Mouse (Mus musculus): ENCODE data around the gene Gng7. TPM values are rescaled to one million over a fixed set of nuclear protein-coding genes. Genes with fewer than 3 reads are reported as not detected.

The Gng7 gene
- polyA plus RNA-seq, 1 experiment from 2014 or later: 25.6 TPM

DNA sequence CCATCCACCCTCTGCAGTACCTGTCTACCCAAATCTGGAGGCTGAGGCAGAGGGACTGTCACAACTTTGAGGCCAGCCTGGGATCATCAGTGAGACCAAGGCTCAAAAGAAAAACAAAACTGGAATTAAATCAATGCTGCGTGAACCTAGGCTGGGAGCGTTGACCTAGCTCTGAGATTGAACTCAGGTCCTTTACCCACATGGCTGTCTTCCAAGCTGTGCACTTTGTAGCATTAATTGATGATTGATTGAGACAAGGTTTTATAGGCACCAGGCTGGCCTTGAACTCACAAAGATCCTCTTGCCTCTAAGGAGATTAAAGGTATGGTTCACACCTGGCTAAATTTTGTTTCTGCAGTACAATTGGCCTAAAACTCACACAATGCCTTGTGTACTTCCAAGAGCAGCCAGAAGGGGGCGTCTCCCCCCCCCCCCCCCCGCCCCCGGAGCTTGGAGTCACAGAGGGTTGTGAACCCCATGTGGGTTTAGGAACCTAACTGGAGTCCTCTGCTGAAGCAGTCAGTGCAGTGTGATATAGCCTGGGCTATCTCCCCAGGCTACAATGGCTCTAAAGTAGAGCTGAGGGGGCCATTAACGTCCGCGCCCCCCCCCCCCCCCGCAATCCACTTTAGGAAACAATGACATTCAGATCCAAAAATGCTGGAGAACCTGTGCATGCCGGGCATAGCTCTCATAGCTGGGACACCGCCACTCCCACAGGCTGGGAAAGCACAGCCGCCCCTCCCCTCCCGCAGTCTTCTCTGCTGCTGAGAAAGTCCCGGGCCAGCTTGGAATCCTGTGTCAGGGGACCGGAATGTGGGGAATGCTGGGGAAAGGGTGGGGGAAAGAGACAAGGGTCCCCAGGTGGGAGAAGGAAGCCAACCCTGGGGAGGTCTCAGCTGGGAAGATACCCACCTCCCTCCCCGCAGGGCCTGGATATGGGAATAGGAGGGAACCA lies 53.9 kb downstream of the Gng7 start:
- WGBS: 17% methylated on average over 12 of the region's 16 CpGs
- Histone ChIP-seq H3K36me3 (ENCODE audit: control insufficient read depth, insufficient read depth, low read length) (no peaks in the 10 kb centered on the region), H3K27ac (ENCODE audit: low read length) (no peak overlapping the region), H3K4me2 (ENCODE audit: low read length) (no peak overlapping the region), H3K9ac (ENCODE audit: low read depth, low read length) (no peak overlapping the region), H3K27me3 (ENCODE audit: control insufficient read depth, insufficient read depth, low read depth, low read length) (no peaks in the 10 kb centered on the region), H3K4me3 (ENCODE audit: low read depth, low read length) (no peak overlapping the region), H3K4me1 (ENCODE audit: control insufficient read depth, insufficient read depth, low read length) (no peaks in the 10 kb centered on the region), H3K9me3 (replicated peaks; ENCODE audit: control insufficient read depth, low read length, poor library complexity, severe bottlenecking) (no peaks in the 10 kb centered on the region)
- no peak for ATAC-seq

DNA sequence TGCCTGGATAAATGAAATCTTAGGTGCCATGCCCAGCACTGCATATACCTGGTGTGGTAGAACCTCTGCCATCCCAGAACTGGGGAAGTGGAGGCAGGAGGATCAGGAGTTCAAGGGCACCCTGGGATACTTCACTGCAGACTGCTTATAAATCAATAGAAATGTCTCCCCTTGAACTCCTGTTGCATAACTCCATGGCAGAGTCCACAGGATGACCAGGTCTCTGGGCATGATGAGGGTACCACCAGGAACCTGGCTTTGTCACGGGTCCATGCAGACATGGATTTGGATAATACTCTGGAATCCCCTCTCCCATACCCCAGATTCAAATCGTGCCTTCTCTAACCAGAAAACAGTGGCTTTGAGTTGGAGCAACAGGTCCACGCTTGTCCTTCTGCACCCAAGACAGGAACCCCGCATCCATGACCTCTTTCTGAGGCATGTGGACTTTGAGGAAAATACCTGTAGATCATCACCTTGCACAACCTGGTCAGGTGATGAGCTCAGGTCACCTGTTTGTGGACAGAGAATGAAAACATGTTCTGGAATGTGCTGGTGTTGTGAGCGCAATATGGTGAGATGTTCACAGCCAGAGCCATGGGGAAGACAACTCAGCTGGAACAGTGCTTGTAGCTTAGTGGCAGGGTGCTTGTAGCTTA lies 55.6 kb downstream of the Gng7 start:
- no peaks in the 10 kb centered on the region for H3K27me3 ChIP-seq (ENCODE audit: control insufficient read depth, insufficient read depth, low read depth, low read length)
- H3K4me3 ChIP-seq (ENCODE audit: low read depth, low read length): no peak overlapping the region
- WGBS: 88% methylated on average over 5 of the region's 5 CpGs
- H3K4me2 ChIP-seq (ENCODE audit: low read length): no peak overlapping the region
- H3K36me3 ChIP-seq (ENCODE audit: control insufficient read depth, insufficient read depth, low read length): no peaks in the 10 kb centered on the region
- no peak for ATAC-seq
- no peak overlapping the region for H3K9ac ChIP-seq (ENCODE audit: low read depth, low read length)
- H3K27ac ChIP-seq (ENCODE audit: low read length): no peak overlapping the region
- H3K4me1 ChIP-seq (ENCODE audit: control insufficient read depth, insufficient read depth, low read length): no peaks in the 10 kb centered on the region; the same call in 1 of the 2 replicates
- no peaks in the 10 kb centered on the region for H3K9me3 ChIP-seq (replicated peaks; ENCODE audit: control insufficient read depth, low read length, poor library complexity, severe bottlenecking)

DNA sequence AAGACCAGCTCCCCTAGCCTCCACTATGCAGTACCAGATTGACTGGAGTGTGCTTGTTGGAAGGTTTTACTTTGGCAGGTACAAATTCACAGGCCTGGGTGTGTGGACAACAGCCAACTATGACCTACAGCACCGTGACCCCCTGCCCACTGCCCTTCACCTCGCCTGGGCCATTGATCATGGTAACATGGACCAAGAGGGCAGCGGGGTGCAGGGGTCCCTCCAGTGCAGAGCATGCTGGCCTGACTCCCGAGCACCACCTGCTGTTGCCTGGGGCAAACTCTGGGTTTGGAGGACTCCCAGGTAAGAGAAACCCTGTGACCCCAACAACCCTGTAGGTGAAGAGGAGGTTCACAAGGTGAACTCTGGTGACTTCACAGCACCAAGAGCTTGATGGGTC lies 57.0 kb downstream of the Gng7 start:
- no peak for ATAC-seq
- Histone ChIP-seq H3K9me3 (replicated peaks; ENCODE audit: control insufficient read depth, low read length, poor library complexity, severe bottlenecking) (no peaks in the 10 kb centered on the region), H3K4me1 (ENCODE audit: control insufficient read depth, insufficient read depth, low read length) (no peaks in the 10 kb centered on the region; the same call in 1 of the 2 replicates), H3K27me3 (ENCODE audit: control insufficient read depth, insufficient read depth, low read depth, low read length) (no peaks in the 10 kb centered on the region), H3K9ac (ENCODE audit: low read depth, low read length) (no peak overlapping the region), H3K4me2 (ENCODE audit: low read length) (no peak overlapping the region), H3K27ac (ENCODE audit: low read length) (no peak overlapping the region), H3K4me3 (ENCODE audit: low read depth, low read length) (no peak overlapping the region), H3K36me3 (ENCODE audit: control insufficient read depth, insufficient read depth, low read length) (no peaks in the 10 kb centered on the region)
- WGBS: 67% methylated on average over 4 of the region's 4 CpGs

DNA sequence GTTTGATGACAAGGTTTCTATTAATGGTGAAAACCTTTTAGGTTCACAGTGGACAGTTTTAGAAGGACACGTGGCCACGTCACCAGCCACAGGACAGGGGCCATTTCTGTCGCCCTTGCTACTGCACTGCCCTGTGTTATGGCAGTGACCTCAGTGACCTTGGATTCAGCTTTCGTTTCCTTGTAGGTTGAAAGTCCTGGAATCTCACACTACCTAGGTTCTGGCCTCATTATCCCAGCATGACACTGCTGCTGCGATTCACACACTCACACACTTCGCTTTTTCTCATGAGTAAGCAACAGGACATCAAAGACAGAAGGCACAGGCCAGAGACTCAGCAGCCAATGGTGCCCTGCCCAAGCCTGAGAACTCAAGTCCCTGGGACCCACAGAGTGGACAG lies 57.8 kb downstream of the Gng7 start:
- Histone ChIP-seq H3K9ac (ENCODE audit: low read depth, low read length) (no peak overlapping the region), H3K27me3 (ENCODE audit: control insufficient read depth, insufficient read depth, low read depth, low read length) (no peaks in the 10 kb centered on the region), H3K4me1 (ENCODE audit: control insufficient read depth, insufficient read depth, low read length) (no peaks in the 10 kb centered on the region; the same call in 1 of the 2 replicates), H3K27ac (ENCODE audit: low read length) (no peak overlapping the region), H3K36me3 (ENCODE audit: control insufficient read depth, insufficient read depth, low read length) (no peaks in the 10 kb centered on the region), H3K4me2 (ENCODE audit: low read length) (no peak overlapping the region), H3K4me3 (ENCODE audit: low read depth, low read length) (no peak overlapping the region), H3K9me3 (replicated peaks; ENCODE audit: control insufficient read depth, low read length, poor library complexity, severe bottlenecking) (no peaks in the 10 kb centered on the region)
- no peak for ATAC-seq
- WGBS: 87% methylated on average over 6 of the region's 6 CpGs

DNA sequence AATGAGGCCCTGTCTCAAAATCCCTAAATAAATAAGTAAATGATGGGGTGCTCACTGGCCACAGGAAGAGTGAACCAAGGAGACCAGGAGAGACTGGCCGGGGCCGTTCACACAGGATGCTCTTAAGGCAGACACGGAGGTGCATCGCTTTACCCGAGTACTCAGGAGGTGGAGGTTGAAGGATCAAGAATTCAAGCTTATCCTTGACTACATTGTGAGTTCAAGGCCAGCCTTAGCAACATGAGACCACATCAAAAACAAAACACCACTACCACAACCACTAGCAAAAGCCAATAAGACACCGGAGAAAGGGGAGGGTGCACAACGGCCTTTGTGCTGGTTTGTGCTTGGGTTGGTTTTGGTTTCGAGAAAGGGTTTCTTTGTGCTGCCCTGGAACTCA lies 58.4 kb downstream of the Gng7 start:
- no peak overlapping the region for H3K4me2 ChIP-seq (ENCODE audit: low read length)
- H3K27ac ChIP-seq (ENCODE audit: low read length): no peak overlapping the region
- 99% methylated on average over 8 of the region's 8 CpGs for whole genome bisulfite sequencing
- H3K4me1 ChIP-seq (ENCODE audit: control insufficient read depth, insufficient read depth, low read length): no peaks in the 10 kb centered on the region; the same call in 1 of the 2 replicates
- no peaks in the 10 kb centered on the region for H3K9me3 ChIP-seq (replicated peaks; ENCODE audit: control insufficient read depth, low read length, poor library complexity, severe bottlenecking)
- ATAC-seq: no peak
- no peak overlapping the region for H3K9ac ChIP-seq (ENCODE audit: low read depth, low read length)
- H3K36me3 ChIP-seq (ENCODE audit: control insufficient read depth, insufficient read depth, low read length): no peaks in the 10 kb centered on the region
- H3K27me3 ChIP-seq (ENCODE audit: control insufficient read depth, insufficient read depth, low read depth, low read length): no peaks in the 10 kb centered on the region
- H3K4me3 ChIP-seq (ENCODE audit: low read depth, low read length): no peak overlapping the region

DNA sequence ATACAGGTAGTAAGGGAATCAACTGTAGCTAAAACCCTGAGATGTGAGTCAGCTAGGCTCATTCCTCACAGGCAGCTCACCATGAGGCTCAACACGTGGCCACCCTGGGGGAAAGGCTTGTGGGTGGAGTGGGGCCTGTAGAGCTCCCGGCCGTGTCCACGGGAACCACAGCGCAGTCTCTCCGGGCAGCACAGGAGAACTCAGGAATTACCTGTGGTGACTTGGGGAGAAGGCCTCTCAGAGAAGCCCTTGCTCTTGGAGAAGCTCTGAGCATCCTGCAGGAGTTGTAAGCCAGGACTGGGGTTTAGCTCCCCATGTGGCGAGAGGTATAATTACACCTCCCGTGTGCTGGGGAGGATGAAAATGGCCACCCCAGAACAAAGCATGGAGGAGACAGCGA lies 59.2 kb downstream of the Gng7 start:
- H3K9ac ChIP-seq (ENCODE audit: low read depth, low read length): no peak overlapping the region
- ATAC-seq: 0 out of 2 replicates have a peak, but pooled peaks have one; percentile 33
- 24% methylated on average over 9 of the region's 9 CpGs for WGBS
- no peaks in the 10 kb centered on the region for H3K9me3 ChIP-seq (replicated peaks; ENCODE audit: control insufficient read depth, low read length, poor library complexity, severe bottlenecking)
- no peak overlapping the region for H3K4me2 ChIP-seq (ENCODE audit: low read length)
- H3K4me3 ChIP-seq (ENCODE audit: low read depth, low read length): no peak overlapping the region
- H3K27me3 ChIP-seq (ENCODE audit: control insufficient read depth, insufficient read depth, low read depth, low read length): no peaks in the 10 kb centered on the region
- H3K4me1 ChIP-seq (ENCODE audit: control insufficient read depth, insufficient read depth, low read length): no peaks in the 10 kb centered on the region; the same call in 1 of the 2 replicates
- H3K36me3 ChIP-seq (ENCODE audit: control insufficient read depth, insufficient read depth, low read length): no peaks in the 10 kb centered on the region
- peak overlapping the region; percentile 22; the same call in 1 of the 2 replicates for H3K27ac ChIP-seq (ENCODE audit: low read length)

DNA sequence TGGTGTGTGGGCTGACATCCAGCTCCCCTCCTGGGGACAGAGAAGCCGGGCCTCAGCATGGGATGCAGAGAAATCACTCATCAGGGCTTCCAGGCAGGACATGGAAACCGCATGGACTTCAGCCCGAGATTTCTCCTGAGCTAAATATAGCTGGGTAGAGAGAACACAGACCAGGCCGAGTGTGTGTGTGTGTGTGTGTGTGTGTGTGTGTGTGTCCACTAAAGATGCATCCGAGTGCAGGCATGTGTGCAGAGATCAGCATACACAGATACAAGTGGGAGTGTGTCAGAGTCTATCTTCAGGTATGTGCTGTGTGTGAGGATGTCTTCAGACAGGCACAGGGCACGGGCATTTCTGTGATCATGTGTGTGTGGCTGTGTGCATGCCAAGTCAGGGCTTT lies 59.9 kb downstream of the Gng7 start:
- Histone ChIP-seq H3K4me1 (ENCODE audit: control insufficient read depth, insufficient read depth, low read length) (no peaks in the 10 kb centered on the region; the same call in 1 of the 2 replicates), H3K9me3 (replicated peaks; ENCODE audit: control insufficient read depth, low read length, poor library complexity, severe bottlenecking) (no peaks in the 10 kb centered on the region), H3K4me3 (ENCODE audit: low read depth, low read length) (no peak overlapping the region), H3K36me3 (ENCODE audit: control insufficient read depth, insufficient read depth, low read length) (no peaks in the 10 kb centered on the region), H3K9ac (ENCODE audit: low read depth, low read length) (no peak overlapping the region), H3K4me2 (ENCODE audit: low read length) (no peak overlapping the region), H3K27ac (ENCODE audit: low read length) (no peak overlapping the region), H3K27me3 (ENCODE audit: control insufficient read depth, insufficient read depth, low read depth, low read length) (no peaks in the 10 kb centered on the region)
- 74% methylated on average over 6 of the region's 6 CpGs for WGBS
- no peak for ATAC-seq

DNA sequence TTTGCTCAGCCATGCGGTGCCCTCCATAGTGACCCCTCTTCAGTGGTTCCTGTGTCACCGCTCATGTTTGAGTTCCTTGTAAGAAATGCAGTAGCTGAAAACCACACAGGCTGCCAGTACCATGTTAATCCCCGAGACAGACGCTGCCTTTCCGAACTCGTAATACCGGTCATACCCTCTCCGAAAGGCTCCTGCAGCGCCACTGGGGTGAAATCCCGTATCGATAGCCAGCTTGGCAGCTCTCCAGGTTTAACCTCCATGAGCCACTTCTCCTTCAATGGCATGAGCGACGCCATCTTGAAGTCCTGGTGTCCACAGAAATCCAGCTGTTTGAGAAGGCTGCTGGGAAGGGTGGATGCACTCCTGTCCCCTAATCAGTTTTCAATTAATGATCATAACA lies 60.3 kb downstream of the Gng7 start:
- no peaks in the 10 kb centered on the region for H3K27me3 ChIP-seq (ENCODE audit: control insufficient read depth, insufficient read depth, low read depth, low read length)
- no peak overlapping the region for H3K9ac ChIP-seq (ENCODE audit: low read depth, low read length)
- H3K4me3 ChIP-seq (ENCODE audit: low read depth, low read length): no peak overlapping the region
- no peak overlapping the region for H3K27ac ChIP-seq (ENCODE audit: low read length)
- 71% methylated on average over 13 of the region's 13 CpGs for WGBS
- no peaks in the 10 kb centered on the region for H3K9me3 ChIP-seq (replicated peaks; ENCODE audit: control insufficient read depth, low read length, poor library complexity, severe bottlenecking)
- no peaks in the 10 kb centered on the region for H3K36me3 ChIP-seq (ENCODE audit: control insufficient read depth, insufficient read depth, low read length)
- no peaks in the 10 kb centered on the region; the same call in 1 of the 2 replicates for H3K4me1 ChIP-seq (ENCODE audit: control insufficient read depth, insufficient read depth, low read length)
- H3K4me2 ChIP-seq (ENCODE audit: low read length): no peak overlapping the region
- ATAC-seq: no peak

DNA sequence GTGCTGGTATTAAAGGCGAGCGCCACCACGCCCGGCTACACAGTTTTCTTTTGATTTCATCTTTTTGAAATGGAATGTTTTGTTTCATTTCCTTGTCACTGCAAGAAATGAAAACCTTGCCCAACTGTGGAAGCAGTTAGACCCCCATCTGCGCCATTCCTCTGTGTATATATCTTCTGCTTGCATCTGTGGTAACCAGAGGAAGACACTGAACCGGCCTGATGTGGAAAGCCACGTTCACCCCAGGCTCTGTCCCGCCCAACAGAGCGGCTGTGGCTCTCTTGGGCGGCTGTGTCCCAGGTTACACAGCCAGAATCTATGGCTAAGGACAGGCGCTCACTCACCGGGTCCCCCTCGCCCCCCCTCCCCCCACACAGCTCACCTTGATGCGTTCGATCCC lies 62.3 kb downstream of the Gng7 start:
- no peaks in the 10 kb centered on the region for H3K9me3 ChIP-seq (replicated peaks; ENCODE audit: control insufficient read depth, low read length, poor library complexity, severe bottlenecking)
- H3K27ac ChIP-seq (ENCODE audit: low read length): no peak overlapping the region
- H3K4me3 ChIP-seq (ENCODE audit: low read depth, low read length): no peak overlapping the region
- H3K4me2 ChIP-seq (ENCODE audit: low read length): no peak overlapping the region
- H3K9ac ChIP-seq (ENCODE audit: low read depth, low read length): no peak overlapping the region
- no peak for ATAC-seq
- 76% methylated on average over 15 of the region's 15 CpGs for WGBS
- no peaks in the 10 kb centered on the region for H3K27me3 ChIP-seq (ENCODE audit: control insufficient read depth, insufficient read depth, low read depth, low read length)
- H3K4me1 ChIP-seq (ENCODE audit: control insufficient read depth, insufficient read depth, low read length): no peaks in the 10 kb centered on the region; the same call in 1 of the 2 replicates
- H3K36me3 ChIP-seq (ENCODE audit: control insufficient read depth, insufficient read depth, low read length): no peaks in the 10 kb centered on the region
